Mouse (Mus musculus) testis, adult 2 months (tissue): ENCODE results near the gene Kalrn.

Experiments used
- CTCF ChIP-seq: fragments of 200-500 bp; IDR thresholded peaks from 2 replicates; pipeline ENCODE4 v1.5.1; 2012; ENCODE audit warnings: low read depth, mild to moderate bottlenecking, inconsistent platforms, low read length, moderate library complexity; ENCODE audit not compliant: control insufficient read depth, insufficient read depth, insufficient replicate concordance
- POLR2A ChIP-seq: fragments of 200-500 bp; IDR thresholded peaks from 2 replicates; pipeline ENCODE4 v1.6.1; 2012; ENCODE audit warnings: low read depth, mild to moderate bottlenecking, inconsistent platforms, low read length, moderate library complexity; ENCODE audit not compliant: control insufficient read depth

DNA sequence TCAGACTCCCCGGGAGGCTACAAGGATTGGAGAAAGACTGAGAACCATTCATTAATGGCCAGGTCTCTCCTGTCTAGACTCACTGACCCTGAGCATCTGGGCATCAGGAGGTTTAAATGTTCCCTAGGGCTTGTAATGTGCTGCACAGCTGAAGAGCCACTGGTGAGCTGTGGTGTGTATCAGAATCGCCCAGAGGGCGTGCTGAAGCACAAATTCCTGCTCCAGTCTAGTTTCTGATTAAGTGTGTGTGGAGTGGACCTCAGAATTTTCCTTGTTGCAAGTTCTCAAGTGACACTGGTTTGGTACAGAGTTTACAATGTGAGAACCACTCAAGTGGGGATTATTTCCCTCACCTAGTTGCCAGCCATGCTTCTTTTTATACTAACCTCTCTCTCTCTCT lies 473.5 kb downstream of the Kalrn start:
- TF ChIP-seq CTCF (no peak), POLR2A (no peak)
